Mouse (Mus musculus) liver, embryonic 14.5 days (tissue): Measurements from ENCODE around the gene Gm43064.

ENCODE experiments used
- CTCF ChIP-seq: IDR thresholded peaks from 2 replicates; pipeline ENCODE4 v1.5.1; 2016; ENCODE audit warnings: antibody characterized with exemption, low read depth, control low read depth
- EP300 ChIP-seq: IDR thresholded peaks from 2 replicates; pipeline ENCODE4 v1.6.1; 2016; ENCODE audit warnings: antibody characterized with exemption, low read depth

GRCm38 (mm10) chr3:103857977-103858563 lies 48.7 kb downstream of the Gm43064 start:
- TF ChIP-seq CTCF (no peak), EP300 (no peak)
